Comparison of ENCODE assay signal across 21 mouse cellular contexts in genomic region chr2:73081861-73082260, GRCm38 (mm10).
DNase-seq lines count a peak whose midpoint lies in the region; ATAC-seq lines count a peak whose summit lies in the region.
"Had no signal": no experiment of that assay in that cellular context is flagged by ENCODE, and none has a peak within 500 bp of the region (broad histone marks: within the 10 kb centered on the region; RNA-seq: fewer than 3 reads in every experiment).

No protein-coding gene starts in this region.

- H3K27me3 ChIP-seq in lung, embryonic 16.5 days (ENCODE audit: control insufficient read depth, insufficient read depth, low read depth, low read length), result no peaks in the 10 kb centered on the region
- H3K27me3 ChIP-seq: embryonic facial prominence, embryonic 12.5 days had no signal

- peak overlapping the region; percentile 9; the same call in 1 of the 2 replicates for H3K27ac ChIP-seq in lung, embryonic 16.5 days (ENCODE audit: low read length)
- H3K27ac ChIP-seq: embryonic facial prominence, embryonic 12.5 days; forebrain, embryonic 12.5 days; hindbrain, embryonic 14.5 days had no signal

- H3K4me3 ChIP-seq in lung, embryonic 16.5 days (ENCODE audit: low read length), result no peak overlapping the region
- H3K4me3 ChIP-seq: embryonic facial prominence, embryonic 12.5 days; forebrain, embryonic 12.5 days had no signal

- H3K9ac ChIP-seq in lung, embryonic 16.5 days (ENCODE audit: low read length), result no peak overlapping the region
- H3K9ac ChIP-seq: embryonic facial prominence, embryonic 12.5 days; forebrain, embryonic 12.5 days; hindbrain, embryonic 14.5 days had no signal

- no peaks in the 10 kb centered on the region for H3K36me3 ChIP-seq in lung, embryonic 16.5 days (ENCODE audit: control insufficient read depth, insufficient read depth, low read length)
- H3K36me3 ChIP-seq: embryonic facial prominence, embryonic 12.5 days; forebrain, embryonic 12.5 days had no signal

- no peak overlapping the region for H3K4me2 ChIP-seq in lung, embryonic 16.5 days (ENCODE audit: low read depth, low read length)
- H3K4me2 ChIP-seq: embryonic facial prominence, embryonic 12.5 days; forebrain, embryonic 12.5 days; hindbrain, embryonic 14.5 days had no signal

- peaks cover 20% of the 10 kb centered on the region for H3K4me1 ChIP-seq in lung, embryonic 16.5 days (replicated peaks; ENCODE audit: control insufficient read depth, insufficient read depth, low read length)

- WGBS in lung, embryonic 16.5 days, result 75% methylated on average over 2 of the region's 2 CpGs

- no peak for DNase-seq in lung, postnatal 10 days
- DNase-seq in 3T3-L1 (ENCODE audit: low read depth, low spot score), result peak; percentile 9
- DNase-seq in 416B (ENCODE audit: low read depth), result peak; percentile 28
- DNase-seq in R1 (ENCODE audit: low read depth, low spot score), result peak; percentile 52
- DNase-seq in urinary bladder, postnatal 36 days (ENCODE audit: low spot score in 2 of 2), result no peak
- DNase-seq: adrenal gland, postnatal 14 days; cerebellum, adult 11-12 months; cerebellum, adult 9-10 months; cerebellum, postnatal 25 days; gastrocnemius, postnatal 25 days; heart, adult 11 months; heart, postnatal 10 days; heart, postnatal 4 days had no signal

- no peaks in the 10 kb centered on the region for H3K9me3 ChIP-seq in lung, embryonic 16.5 days (ENCODE audit: control insufficient read depth, low read length)
- H3K9me3 ChIP-seq: embryonic facial prominence, embryonic 12.5 days; forebrain, embryonic 12.5 days had no signal

- ATAC-seq in lung, embryonic 16.5 days (ENCODE audit: low read depth), result no peak
- no peak for ATAC-seq in granulocyte monocyte progenitor cell, adult 5-6 weeks (replicated peaks; ENCODE audit: poor library complexity, severe bottlenecking)
- ATAC-seq in erythroblast, adult 5-6 weeks (replicated peaks; ENCODE audit: low FRiP score, poor library complexity, severe bottlenecking), result no peak
- ATAC-seq: activated CD4-positive, CD25-positive, alpha-beta regulatory T cell, adult 4 months; forebrain, embryonic 16.5 days had no signal

Comparison
In these comparisons a context has a peak if more than half of its experiments do, and no peak if none do; other contexts are left out.
1. DNase-seq: peak in 3T3-L1 (single experiment), 416B (single experiment) and R1 (single experiment); none in lung, postnatal 10 days (single experiment) and urinary bladder, postnatal 36 days (0 of 2).